Mouse (Mus musculus) CH12.LX (cell line): ENCODE data around the gene Ism2. TPM values are rescaled to one million over a fixed set of nuclear protein-coding genes. Genes with fewer than 3 reads are reported as not detected.
A peak's percentile ranks its signal among the peaks of the same experiment; 100 is the strongest.

Experiments
- DNase-seq: peaks from one replicate; pipeline ENCODE4 v3.0.0-alpha.2; 2013; ENCODE audit errors: extremely low read depth
- H3K27ac ChIP-seq: 2 replicates; pipeline ENCODE4 v1.5.1; 2012; ENCODE audit warnings: low read depth, mild to moderate bottlenecking, control low read depth, moderate library complexity; ENCODE audit not compliant: insufficient read depth
- H3K27me3 ChIP-seq: replicated peaks from 2 replicates; pipeline ENCODE3; 2012; ENCODE audit warnings: inconsistent platforms
- H3K36me3 ChIP-seq, 2 experiments: replicated peaks in 1 of 2; 2 replicates each; pipeline versions ENCODE3 to v1.6.1; 2012; ENCODE audit warnings: inconsistent platforms in 1 of 2, low read length in 1 of 2, mild to moderate bottlenecking in 1 of 2, mixed read lengths in 1 of 2, moderate library complexity in 1 of 2; ENCODE audit not compliant: control insufficient read depth in 1 of 2, insufficient read depth in 1 of 2
- H3K4me1 ChIP-seq, 2 experiments: 2 replicates each; pipeline ENCODE4 v1.6.1; 2012; ENCODE audit warnings: inconsistent platforms in 1 of 2, moderate library complexity in 1 of 2; ENCODE audit not compliant: insufficient read depth in 2 of 2, control insufficient read depth in 1 of 2
- H3K4me2 ChIP-seq: 2 replicates; pipeline ENCODE4 v1.6.1; 2012; ENCODE audit warnings: low read depth, mild to moderate bottlenecking, control low read depth; ENCODE audit not compliant: poor library complexity, insufficient read depth, severe bottlenecking
- H3K4me3 ChIP-seq, 3 experiments: fragments of 150-350 bp in 1 of 3; sonication (generic) in 1 of 3; replicated peaks in 1 of 3; 2 replicates each; pipeline versions ENCODE3 to v1.5.1; 2011 to 2012; ENCODE audit warnings: low read depth in 2 of 3, low read length in 2 of 3, mild to moderate bottlenecking in 2 of 3, moderate library complexity in 2 of 3, control low read depth in 1 of 3, improper control_type of control experiment in 1 of 3, inconsistent platforms in 1 of 3, mixed read lengths in 1 of 3; ENCODE audit not compliant: poor library complexity in 1 of 3
- H3K79me2 ChIP-seq: replicated peaks from 2 replicates; pipeline ENCODE4 v1.6.1; 2012; ENCODE audit warnings: mild to moderate bottlenecking, moderate library complexity; ENCODE audit not compliant: control insufficient read depth, poor library complexity, insufficient read depth, severe bottlenecking; ENCODE audit errors: extremely low read depth
- H3K9ac ChIP-seq: 2 replicates; pipeline ENCODE4 v1.6.1; 2012; ENCODE audit warnings: low read depth, mild to moderate bottlenecking, control low read depth, moderate library complexity; ENCODE audit not compliant: insufficient read depth
- H3K9me3 ChIP-seq: replicated peaks from 2 replicates; pipeline ENCODE3; 2012; ENCODE audit warnings: low read length, inconsistent platforms, mixed read lengths
- BHLHE40 ChIP-seq: IDR thresholded peaks from 2 replicates; pipeline ENCODE4 v1.6.1; 2011; ENCODE audit warnings: mild to moderate bottlenecking, low read depth, low read length, improper control_type of control experiment
- CHD2 ChIP-seq: IDR thresholded peaks from 2 replicates; pipeline ENCODE4 v1.6.1; 2011; ENCODE audit warnings: low read length, improper control_type of control experiment
- CTCF ChIP-seq, 2 experiments: IDR thresholded peaks in 1 of 2; conservative IDR thresholded peaks in 1 of 2; 2 replicates each; pipeline ENCODE4 v1.5.1; 2011 to 2012; ENCODE audit warnings: low read depth in 2 of 2, low read length in 2 of 2, improper control_type of control experiment in 1 of 2, inconsistent platforms in 1 of 2, mild to moderate bottlenecking in 1 of 2, moderate library complexity in 1 of 2
- ELF1 ChIP-seq: IDR thresholded peaks from 2 replicates; pipeline ENCODE4 v1.6.1; 2014; ENCODE audit warnings: low read depth, mild to moderate bottlenecking, inconsistent platforms, low read length, improper control_type of control experiment
- ETS1 ChIP-seq: conservative IDR thresholded peaks from 2 replicates; pipeline ENCODE4 v1.6.1; 2012; ENCODE audit warnings: low read depth, mild to moderate bottlenecking, inconsistent platforms, low read length, improper control_type of control experiment, moderate library complexity
- GABPA ChIP-seq: IDR thresholded peaks from 2 replicates; pipeline ENCODE4 v1.6.1; 2012; ENCODE audit warnings: low read depth, low read length, improper control_type of control experiment, inconsistent platforms; ENCODE audit not compliant: insufficient replicate concordance
- IRF4 ChIP-seq: IDR thresholded peaks from 2 replicates; pipeline ENCODE4 v1.6.1; 2014; ENCODE audit warnings: low read depth, mild to moderate bottlenecking, inconsistent platforms, low read length, improper control_type of control experiment
- JUN ChIP-seq: IDR thresholded peaks from 2 replicates; pipeline ENCODE4 v1.6.1; 2011; ENCODE audit warnings: low read depth, mild to moderate bottlenecking, low read length, improper control_type of control experiment, moderate library complexity; ENCODE audit not compliant: insufficient read depth
- JUND ChIP-seq: conservative IDR thresholded peaks from 2 replicates; pipeline ENCODE4 v1.6.1; 2011; ENCODE audit warnings: low read depth, low read length, improper control_type of control experiment
- KAT2A ChIP-seq: IDR thresholded peaks from 2 replicates; pipeline ENCODE4 v1.6.1; 2012; ENCODE audit warnings: low read length, improper control_type of control experiment, inconsistent platforms; ENCODE audit not compliant: insufficient replicate concordance
- MAFK ChIP-seq: IDR thresholded peaks from 2 replicates; pipeline ENCODE4 v1.6.1; 2011; ENCODE audit warnings: low read length, improper control_type of control experiment; ENCODE audit not compliant: insufficient replicate concordance
- MAX ChIP-seq: IDR thresholded peaks from 2 replicates; pipeline ENCODE4 v1.6.1; 2011; ENCODE audit warnings: low read length, improper control_type of control experiment
- MAZ ChIP-seq: IDR thresholded peaks from 2 replicates; pipeline ENCODE4 v1.6.1; 2012; ENCODE audit warnings: low read depth, mild to moderate bottlenecking, inconsistent platforms, low read length, improper control_type of control experiment, moderate library complexity
- MEF2A ChIP-seq: IDR thresholded peaks from 2 replicates; pipeline ENCODE4 v1.6.1; 2014; ENCODE audit warnings: low read depth, mild to moderate bottlenecking, inconsistent platforms, low read length, improper control_type of control experiment, borderline replicate concordance
- MXI1 ChIP-seq: IDR thresholded peaks from 2 replicates; pipeline ENCODE4 v1.6.1; 2011; ENCODE audit warnings: mild to moderate bottlenecking, low read depth, low read length, improper control_type of control experiment
- MYC ChIP-seq: IDR thresholded peaks from 2 replicates; pipeline ENCODE4 v1.6.1; 2011; ENCODE audit warnings: low read depth, mild to moderate bottlenecking, improper control_type of control experiment, low read length
- NELFE ChIP-seq: IDR thresholded peaks from 2 replicates; pipeline ENCODE4 v1.6.1; 2011; ENCODE audit warnings: low read depth, low read length, improper control_type of control experiment
- NRF1 ChIP-seq: IDR thresholded peaks from 2 replicates; pipeline ENCODE4 v1.6.1; 2014; ENCODE audit warnings: low read depth, mild to moderate bottlenecking, inconsistent platforms, low read length, improper control_type of control experiment, moderate library complexity
- POLR2A ChIP-seq: IDR thresholded peaks from 2 replicates; pipeline ENCODE4 v1.6.1; 2011; ENCODE audit warnings: low read depth, mild to moderate bottlenecking, improper control_type of control experiment, low read length
- POLR2AphosphoS2 ChIP-seq: IDR thresholded peaks from 2 replicates; pipeline ENCODE4 v1.6.1; 2011; ENCODE audit warnings: low read depth, low read length, improper control_type of control experiment
- RAD21 ChIP-seq: IDR thresholded peaks from 2 replicates; pipeline ENCODE4 v1.6.1; 2011; ENCODE audit warnings: low read depth, mild to moderate bottlenecking, low read length, improper control_type of control experiment, moderate library complexity
- SIN3A ChIP-seq: IDR thresholded peaks from 2 replicates; pipeline ENCODE4 v1.6.1; 2012; ENCODE audit warnings: low read length, improper control_type of control experiment, inconsistent platforms
- SMC3 ChIP-seq: IDR thresholded peaks from 2 replicates; pipeline ENCODE4 v1.6.1; 2011; ENCODE audit warnings: low read depth, low read length, improper control_type of control experiment
- TBP ChIP-seq: conservative IDR thresholded peaks from 2 replicates; pipeline ENCODE4 v1.6.1; 2011; ENCODE audit warnings: low read depth, low read length, improper control_type of control experiment
- TCF12 ChIP-seq: IDR thresholded peaks from 2 replicates; pipeline ENCODE4 v1.6.1; 2014; ENCODE audit warnings: low read depth, mild to moderate bottlenecking, inconsistent platforms, low read length, improper control_type of control experiment
- USF1 ChIP-seq: IDR thresholded peaks from 2 replicates; pipeline ENCODE4 v1.6.1; 2014; ENCODE audit warnings: low read depth, mild to moderate bottlenecking, inconsistent platforms, low read length, improper control_type of control experiment
- USF2 ChIP-seq: conservative IDR thresholded peaks from 2 replicates; pipeline ENCODE4 v1.6.1; 2011; ENCODE audit warnings: low read depth, low read length, improper control_type of control experiment
- ZMIZ1 ChIP-seq: IDR thresholded peaks from 2 replicates; pipeline ENCODE4 v1.6.1; 2012; ENCODE audit warnings: low read depth, mild to moderate bottlenecking, inconsistent platforms, low read length, improper control_type of control experiment
- dilution Hi-C: fragments of 300-500 bp; cut with MboI; formaldehyde crosslinking; loops from 2 replicates; pipeline ENCODE4 v1.14.3; 2020; ENCODE audit warnings: low sequenced_read_pairs; ENCODE audit not compliant: extremely low pct_unique_long_range_greater_than_20kb, extremely low pct_ligation_motif_present
- in situ Hi-C: fragments of 300-500 bp; cut with MboI; formaldehyde crosslinking; loops from 3 replicates; pipeline ENCODE4 v1.14.3; 2019; ENCODE audit warnings: low sequenced_read_pairs, low pct_ligation_motif_present, low pct_unique_long_range_greater_than_20kb, mixed read lengths
- polyA plus RNA-seq: library from polyadenylated mRNA; unstranded; fragments of >175 nt; gene quantifications from 2 replicates; pipeline ENCODE4 v1.2.1, GENCODE M21; 2012; ENCODE audit warnings: low read depth; ENCODE audit not compliant: insufficient read length
- total RNA-seq, 2 experiments: library from RNA; depleted of rRNA; stranded (reverse); fragments of 300-350 nt in 1 of 2; fragments of >200 nt in 1 of 2; gene quantifications; 2 replicates each; pipeline ENCODE4 v1.2.3; 2012 to 2014

Ism2 gene
- total and polyA plus RNA-seq, 3 experiments, result 0.08 TPM; not detected in 2

DNA sequence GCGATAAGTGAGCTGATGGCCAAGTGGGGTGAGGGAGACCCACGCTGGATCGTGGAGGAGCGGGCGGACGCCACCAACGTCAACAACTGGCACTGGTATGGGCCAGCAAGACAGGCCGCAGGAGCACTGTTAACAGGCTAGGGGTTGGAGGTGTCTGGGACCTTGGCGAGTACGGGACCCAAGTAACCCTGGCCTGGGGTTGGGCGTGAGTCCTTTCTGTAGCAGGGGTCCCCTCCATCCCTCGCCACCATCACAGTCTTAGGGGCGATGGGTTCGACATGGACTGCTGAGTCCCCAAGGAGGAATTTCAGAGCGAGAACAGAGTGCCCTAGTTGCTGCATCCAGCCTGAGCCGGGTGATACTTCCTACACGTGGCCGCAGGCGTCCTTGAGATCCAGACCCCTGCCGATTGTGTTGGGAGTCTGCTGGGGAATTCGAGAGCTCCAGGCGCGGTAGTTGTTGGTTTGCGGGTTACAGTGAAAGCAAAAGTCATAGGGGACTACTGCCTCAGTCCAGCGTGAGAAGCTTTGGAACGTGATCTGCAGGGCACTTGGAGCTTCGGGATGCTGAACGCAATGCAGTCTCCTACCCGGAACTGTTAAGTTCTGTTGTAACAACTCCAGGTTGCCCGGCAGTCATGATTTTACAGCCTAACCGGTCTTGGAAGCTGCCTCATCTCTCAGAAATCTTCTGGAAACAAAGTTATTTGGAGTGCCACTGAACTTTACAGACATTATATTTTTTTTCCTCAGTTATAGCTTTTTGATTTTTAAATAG, 32.5 kb downstream of the Ism2 start:
- Histone ChIP-seq H3K4me2 (peak overlapping the region; percentile 64), H3K27ac (peak overlapping the region; percentile 58), H3K79me2 (peaks cover 18% of the 10 kb centered on the region), H3K27me3 (no peaks in the 10 kb centered on the region), H3K9me3 (no peaks in the 10 kb centered on the region), H3K4me1 (peaks cover 4 to 47% of the 10 kb centered on the region in 2 experiments; a peak in 3 of 4 replicates), H3K4me3 (peak overlapping the region; percentile 72 to 93 (median 91)), H3K36me3 (peaks cover 37 to 54% of the 10 kb centered on the region in 2 experiments), H3K9ac (peak overlapping the region; percentile 65)
- no peak for TF ChIP-seq MAFK
- TF ChIP-seq ZMIZ1, result no peak
- TF ChIP-seq MXI1, result peak; percentile 50
- TF ChIP-seq NELFE, result no peak
- in situ Hi-C loops (no loop called here), dilution Hi-C loops (no loop called here)
- peak; percentile 37 for DNase-seq

DNA sequence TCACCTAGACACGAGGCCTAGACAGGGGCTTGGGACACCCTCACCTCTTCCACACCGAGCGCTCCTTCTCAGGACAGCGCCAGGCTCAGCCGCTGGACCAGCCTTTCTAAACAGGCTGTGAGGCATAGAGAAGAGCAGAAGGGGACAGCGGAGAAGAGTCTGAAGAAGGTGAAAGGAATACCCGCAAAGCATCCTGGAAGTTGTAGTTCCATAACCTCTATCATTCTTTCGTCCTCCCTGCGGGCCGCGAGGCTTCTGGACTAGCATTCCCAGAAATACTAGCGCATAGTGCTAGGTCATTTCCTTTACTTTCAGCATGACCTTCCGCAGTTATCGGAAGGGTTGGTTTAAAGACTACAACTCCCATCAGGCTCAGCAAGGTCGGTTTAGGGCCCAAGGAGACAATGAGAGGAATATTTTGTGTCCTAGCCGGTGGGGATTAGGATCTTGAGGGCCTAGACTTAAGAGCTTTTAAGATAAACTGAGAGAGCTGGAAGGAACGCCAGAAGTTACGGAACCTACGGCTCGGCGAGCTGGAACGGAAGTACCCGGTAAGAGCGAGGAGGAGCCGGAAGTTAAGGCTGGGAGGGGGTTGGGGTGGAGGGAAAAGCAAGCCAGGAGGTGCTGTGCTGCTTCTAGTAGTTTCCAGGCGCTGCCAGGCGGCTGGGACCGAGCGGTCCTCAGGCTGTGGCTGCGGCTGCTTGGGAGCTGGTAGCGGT, 33.2 kb downstream of the Ism2 start, which contains the start of the genes Vipas39 and Ahsa1:
TSS of gene Vipas39 (minus strand) at position 149 of the 719 bp plus-strand sequence.
TSS of gene Ahsa1 (plus strand) at position 372 of the 719 bp plus-strand sequence.
- Histone ChIP-seq H3K9ac (peak within 1 kb of the TSS; percentile 80), H3K79me2 (peaks cover 18% of the 10 kb centered on the region), H3K4me2 (peak within 1 kb of the TSS; percentile 85), H3K27ac (peak within 1 kb of the TSS; percentile 77), H3K4me3 (peak within 1 kb of the TSS; percentile 72 to 95 (median 93)), H3K4me1 (peaks cover 4 to 47% of the 10 kb centered on the region in 2 experiments; a peak in 3 of 4 replicates), H3K9me3 (no peaks in the 10 kb centered on the region), H3K27me3 (no peaks in the 10 kb centered on the region), H3K36me3 (peaks cover 36 to 54% of the 10 kb centered on the region in 2 experiments)
- in situ Hi-C loops, result no loop called here
- peak; percentile 98 for DNase-seq
- dilution Hi-C loops, result no loop called here
- TF ChIP-seq CTCF (conservative IDR thresholded peaks at IDR 0.05 in 1 of 2, IDR thresholded peaks at IDR 0.05 in 1 of 2; ENCODE audit: low read depth in 2 of 2, low read length in 2 of 2) (peak in 1 of 2 experiments; percentile 28; a peak in 1 of 4 replicates), TBP (peak; percentile 89), SIN3A (peak; percentile 89), TCF12 (peak; percentile 70), MAZ (peak; percentile 90; the same call in 1 of the 2 replicates), USF1 (no peak), RAD21 (no peak), MYC (peak; percentile 82), POLR2A (peak; percentile 94), CHD2 (peak; percentile 88), KAT2A (peak; percentile 99), MXI1 (no peak; the same call in 1 of the 2 replicates), JUN (0 out of 2 replicates have a peak, but pooled peaks have one; percentile 20), NRF1 (0 out of 2 replicates have a peak, but pooled peaks have one; percentile 12), MAFK (peak; percentile 67; the same call in 1 of the 2 replicates), SMC3 (no peak; the same call in 1 of the 2 replicates), ETS1 (no peak), POLR2AphosphoS2 (peak; percentile 69; the same call in 1 of the 2 replicates), ZMIZ1 (peak; percentile 90), USF2 (no peak), NELFE (peak; percentile 96), JUND (0 out of 2 replicates have a peak, but pooled peaks have one; percentile 42), GABPA (peak; percentile 79; the same call in 1 of the 2 replicates), ELF1 (peak; percentile 92), MEF2A (peak; percentile 39; the same call in 1 of the 2 replicates), MAX (peak; percentile 61; the same call in 1 of the 2 replicates), BHLHE40 (no peak), IRF4 (0 out of 2 replicates have a peak, but pooled peaks have one; percentile 31)
